Mouse (Mus musculus): ENCODE results near the gene Pola2. TPM values are rescaled to one million over a fixed set of nuclear protein-coding genes. Genes with fewer than 3 reads are reported as not detected.

Gene Pola2
- polyA plus RNA-seq, 1 experiment from 2014 or later, result 35.5 TPM

DNA sequence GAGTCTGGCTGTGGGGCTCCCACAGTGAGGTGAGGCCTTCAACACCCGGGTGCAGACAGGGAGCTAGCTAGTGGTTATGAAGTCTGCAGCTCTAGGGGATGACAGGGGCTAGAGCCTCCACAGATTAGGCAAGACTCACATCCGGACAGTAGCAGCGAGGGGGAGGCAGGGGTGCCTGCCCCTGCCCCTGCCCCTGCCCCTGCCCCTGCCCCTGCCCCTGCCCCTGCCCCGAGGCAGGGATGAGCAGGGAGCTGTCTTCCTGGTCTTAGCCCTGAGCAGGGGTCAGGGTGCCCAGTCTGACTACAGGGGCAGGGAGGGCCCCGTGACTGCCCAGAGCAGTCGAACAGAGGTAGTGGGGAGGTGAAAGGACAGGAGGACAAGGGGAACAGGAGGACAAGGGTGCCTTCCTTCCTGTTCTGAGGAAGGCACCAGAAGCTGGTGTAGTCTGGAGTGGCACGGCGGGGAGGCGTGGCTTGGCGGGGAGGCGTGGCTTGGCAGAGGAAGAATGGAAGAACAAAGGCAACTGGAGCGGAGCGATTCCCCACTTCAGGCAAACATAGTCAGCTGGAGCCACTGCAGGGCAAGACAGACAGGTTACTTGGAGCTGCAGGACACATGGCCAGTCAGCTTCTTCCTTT, 24.9 kb upstream of the Pola2 start:
- peak; percentile 64 for ATAC-seq (replicated peaks)
- Histone ChIP-seq H3K4me1 (peaks cover 9% of the 10 kb centered on the region), H3K36me3 (no peaks in the 10 kb centered on the region), H3K4me3 (peak overlapping the region; percentile 17), H3K4me2 (replicated peaks) (peak overlapping the region; percentile 35), H3K27ac (replicated peaks) (peak overlapping the region; percentile 59; the same call in 1 of the 2 replicates), H3K9me3 (no peaks in the 10 kb centered on the region), H3K27me3 (no peaks in the 10 kb centered on the region), H3K9ac (replicated peaks) (peak overlapping the region; percentile 37; the same call in 1 of the 2 replicates)
- 9% methylated on average over 12 of the region's 13 CpGs for WGBS

DNA sequence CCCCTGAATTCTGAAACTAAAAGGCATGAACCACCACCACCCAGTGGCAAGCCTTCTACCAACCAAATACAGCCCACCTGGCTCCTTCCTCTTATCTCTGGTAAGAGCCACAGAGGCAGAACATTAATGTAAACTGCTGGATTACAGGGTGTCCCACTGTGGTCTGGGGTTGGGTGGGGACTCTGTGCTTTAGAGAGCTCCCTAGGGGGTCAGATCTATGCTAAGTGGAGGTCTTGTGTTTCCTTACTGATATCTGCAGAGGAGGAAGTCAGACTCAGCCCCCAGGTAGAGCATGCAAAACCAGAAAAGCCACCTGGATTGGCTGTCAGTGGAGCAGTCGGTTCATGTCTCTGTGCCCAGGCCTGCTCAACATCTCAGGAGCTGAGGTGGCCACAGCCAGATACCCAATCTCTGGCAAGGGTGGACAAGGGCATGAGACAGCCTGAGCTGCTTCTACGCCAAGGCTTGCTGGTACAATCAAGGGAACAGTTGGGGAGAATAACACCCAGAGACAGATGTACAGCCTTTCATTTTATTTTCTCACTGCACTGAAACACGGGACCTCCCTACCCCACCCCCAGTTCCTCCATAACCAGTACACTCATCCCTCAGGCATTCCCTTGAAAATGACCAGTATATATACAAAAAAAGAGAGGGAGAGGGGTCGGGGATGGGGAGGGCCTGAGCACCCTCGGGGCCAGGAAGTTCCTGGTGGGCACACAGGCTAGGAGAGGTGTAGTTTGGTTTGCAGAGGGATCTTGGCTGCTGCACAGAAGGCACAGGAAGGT, 24.2 kb upstream of the Pola2 start:
- Histone ChIP-seq H3K4me2 (replicated peaks) (no peak overlapping the region), H3K27ac (replicated peaks) (no peak overlapping the region), H3K9ac (replicated peaks) (no peak overlapping the region), H3K36me3 (no peaks in the 10 kb centered on the region), H3K27me3 (no peaks in the 10 kb centered on the region), H3K4me3 (no peak overlapping the region), H3K4me1 (peaks cover 9% of the 10 kb centered on the region), H3K9me3 (no peaks in the 10 kb centered on the region)
- WGBS, result 78% methylated on average over 5 of the region's 5 CpGs
- no peak for ATAC-seq (replicated peaks)

DNA sequence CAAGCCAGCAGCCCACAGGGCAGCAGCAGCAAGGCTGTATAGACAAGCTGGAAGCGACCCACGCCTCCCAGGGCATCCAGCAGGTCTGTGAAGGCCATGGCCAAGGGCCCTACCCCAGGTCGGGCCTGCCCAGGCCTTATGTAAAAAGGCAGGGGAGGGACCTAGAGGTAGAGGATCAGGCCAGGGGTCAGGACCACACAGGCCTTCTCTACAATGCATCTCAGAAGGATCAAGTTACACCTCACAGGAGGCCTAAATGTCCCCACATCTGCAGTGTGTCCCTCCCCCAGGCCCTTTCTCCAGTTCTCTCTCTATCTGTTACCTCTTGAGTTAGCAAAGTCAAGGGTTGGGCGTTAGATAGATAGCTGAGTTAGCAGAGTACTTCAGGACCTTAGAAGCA, 22.0 kb upstream of the Pola2 start, which contains the start of gene Slc22a20:
Gene Slc22a20, minus strand, starts transcription at position 101 of the 400 bp plus-strand sequence.
- 44% methylated on average over 4 of the region's 4 CpGs for WGBS
- no peak for ATAC-seq (replicated peaks)
- peaks cover 9% of the 10 kb centered on the region for H3K4me1 ChIP-seq

DNA sequence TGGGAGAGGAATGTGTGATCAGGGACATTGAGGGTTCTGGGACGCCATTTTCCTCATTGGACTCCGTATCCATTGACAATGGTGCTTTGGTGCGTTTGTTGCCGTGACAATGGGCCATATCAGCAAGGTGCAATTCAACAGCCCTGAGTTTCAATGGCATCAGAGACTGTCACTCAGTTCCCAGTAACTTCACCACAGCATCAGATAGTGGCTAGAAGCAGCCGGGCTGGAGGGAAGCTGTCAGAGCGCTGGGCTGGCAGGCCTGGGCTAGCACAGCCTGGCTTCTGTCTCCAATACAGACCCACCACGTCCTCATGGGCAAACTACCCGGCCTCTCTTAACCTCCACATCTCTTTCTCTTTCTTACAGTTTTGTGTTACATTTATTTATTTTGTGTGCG, 16.5 kb upstream of the Pola2 start:
- 85% methylated on average over 9 of the region's 9 CpGs for WGBS
- no peak for ATAC-seq (replicated peaks)

More for the DNA sequence above, 22.0 kb upstream of the Pola2 start, which contains the start of gene Slc22a20:
- Histone ChIP-seq H3K9ac (replicated peaks) (no peak within 1 kb of the TSS), H3K4me3 (no peak within 1 kb of the TSS), H3K9me3 (no peaks in the 10 kb centered on the region), H3K36me3 (no peaks in the 10 kb centered on the region), H3K4me2 (replicated peaks) (no peak within 1 kb of the TSS), H3K27me3 (no peaks in the 10 kb centered on the region), H3K27ac (replicated peaks) (no peak within 1 kb of the TSS)

DNA sequence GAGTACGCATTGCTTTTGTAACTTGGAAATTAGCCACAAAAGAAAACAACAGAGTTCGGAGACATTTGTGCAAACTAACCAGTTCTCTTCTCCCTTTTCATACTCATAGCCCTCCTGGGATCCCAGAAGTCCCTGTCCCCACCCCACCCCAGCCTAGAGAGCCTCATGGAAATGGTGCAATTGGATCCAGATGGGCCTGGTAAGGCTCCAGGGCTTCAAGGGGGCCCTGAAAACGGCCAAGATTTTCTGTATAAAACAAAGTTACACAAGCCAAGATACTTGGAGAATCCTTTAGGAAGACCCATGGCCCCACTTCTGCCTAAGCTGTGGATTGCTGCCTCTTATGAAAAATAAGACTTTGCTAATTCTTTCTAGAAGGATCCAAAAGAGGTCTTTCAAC, 13.7 kb upstream of the Pola2 start:
- H3K36me3 ChIP-seq, result no peaks in the 10 kb centered on the region

More for the DNA sequence above, 16.5 kb upstream of the Pola2 start:
- no peaks in the 10 kb centered on the region for H3K9me3 ChIP-seq
- no peaks in the 10 kb centered on the region for H3K27me3 ChIP-seq
- no peak overlapping the region for H3K9ac ChIP-seq (replicated peaks)
- H3K4me1 ChIP-seq, result peaks cover 4% of the 10 kb centered on the region; the same call in 1 of the 2 replicates
- no peak overlapping the region for H3K27ac ChIP-seq (replicated peaks)
- H3K4me3 ChIP-seq, result no peak overlapping the region
- H3K4me2 ChIP-seq (replicated peaks), result no peak overlapping the region
- H3K36me3 ChIP-seq, result no peaks in the 10 kb centered on the region

DNA sequence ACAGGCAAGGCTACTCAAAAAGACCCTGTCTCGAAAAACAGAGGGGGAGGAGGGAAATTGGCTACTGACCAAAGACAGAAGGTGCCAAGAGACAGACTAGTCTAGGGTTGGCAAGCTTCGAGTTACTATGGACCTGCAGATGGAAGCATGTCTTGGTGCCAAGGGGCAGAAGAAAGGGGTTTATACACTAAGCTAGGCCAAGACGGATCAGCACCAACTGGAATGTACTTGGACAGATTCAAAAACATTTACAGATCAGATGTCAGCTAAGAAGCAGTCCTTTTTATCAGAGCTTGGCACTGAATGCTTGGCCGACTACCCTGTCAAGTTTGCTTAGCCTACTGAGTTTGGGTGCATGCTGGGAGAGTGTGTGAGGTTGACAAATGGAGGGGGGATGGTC, 11.7 kb upstream of the Pola2 start:
- Histone ChIP-seq H3K27ac (replicated peaks) (peak overlapping the region; percentile 77), H3K9ac (replicated peaks) (no peak overlapping the region), H3K36me3 (no peaks in the 10 kb centered on the region), H3K27me3 (no peaks in the 10 kb centered on the region), H3K4me2 (replicated peaks) (no peak overlapping the region), H3K4me3 (no peak overlapping the region), H3K9me3 (no peaks in the 10 kb centered on the region), H3K4me1 (peaks cover 8% of the 10 kb centered on the region; the same call in 1 of the 2 replicates)
- WGBS, result 53% methylated on average over 4 of the region's 4 CpGs
- peak; percentile 96 for ATAC-seq (replicated peaks)

More for the DNA sequence above, 13.7 kb upstream of the Pola2 start:
- no peak overlapping the region for H3K27ac ChIP-seq (replicated peaks)
- no peak overlapping the region for H3K4me3 ChIP-seq
- H3K4me2 ChIP-seq (replicated peaks), result no peak overlapping the region
- H3K4me1 ChIP-seq, result peaks cover 8% of the 10 kb centered on the region; the same call in 1 of the 2 replicates
- 70% methylated on average over 3 of the region's 3 CpGs for WGBS
- no peak for ATAC-seq (replicated peaks)
- H3K27me3 ChIP-seq, result no peaks in the 10 kb centered on the region
- H3K9me3 ChIP-seq, result no peaks in the 10 kb centered on the region
- H3K9ac ChIP-seq (replicated peaks), result no peak overlapping the region

DNA sequence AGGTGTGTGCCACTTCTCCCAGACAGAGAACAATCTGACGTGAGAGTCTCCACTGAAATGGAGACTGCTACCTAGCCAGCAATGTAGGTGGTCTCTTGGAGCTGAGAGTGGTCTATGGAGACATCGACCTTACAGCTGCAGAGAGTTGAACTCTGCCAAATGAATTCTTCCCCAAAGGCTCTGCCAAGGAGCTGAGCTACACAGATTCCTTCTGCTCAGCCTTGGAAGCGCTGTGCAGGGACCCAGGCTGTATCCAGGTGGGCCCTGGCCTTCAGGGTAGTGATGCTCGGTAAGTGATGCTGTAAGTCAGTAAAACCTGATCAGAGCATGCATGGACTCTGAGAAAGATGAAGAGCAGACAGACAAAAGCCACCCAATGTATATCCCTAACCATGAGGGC, 11.1 kb upstream of the Pola2 start:
- WGBS, result 56% methylated on average over 4 of the region's 4 CpGs
- peak; percentile 71 for ATAC-seq (replicated peaks)

DNA sequence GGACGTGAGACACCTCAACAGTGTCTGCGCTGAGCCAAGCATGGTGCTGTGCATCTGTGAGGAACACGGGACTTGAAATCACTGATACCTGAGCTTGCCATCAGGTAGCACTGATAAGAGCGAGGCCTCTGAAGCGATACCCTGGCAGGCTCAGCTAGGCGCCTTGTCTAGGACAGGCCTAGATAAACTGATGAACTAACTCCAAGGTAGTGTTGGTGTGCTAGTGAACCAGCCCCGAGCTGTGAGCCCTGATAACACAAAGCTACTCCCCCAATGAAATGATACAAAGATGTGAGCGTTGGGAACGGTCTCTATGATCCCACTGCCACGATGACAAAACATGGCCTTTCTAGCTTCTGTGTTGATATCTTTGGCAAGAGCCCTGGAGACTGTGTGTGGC, 3.7 kb upstream of the Pola2 start:
- Histone ChIP-seq H3K9ac (replicated peaks) (no peak overlapping the region), H3K36me3 (no peaks in the 10 kb centered on the region), H3K4me2 (replicated peaks) (no peak overlapping the region), H3K9me3 (no peaks in the 10 kb centered on the region), H3K4me1 (peaks cover 20% of the 10 kb centered on the region), H3K4me3 (no peak overlapping the region), H3K27ac (replicated peaks) (no peak overlapping the region), H3K27me3 (no peaks in the 10 kb centered on the region)
- no peak for ATAC-seq (replicated peaks)
- WGBS, result 87% methylated on average over 10 of the region's 10 CpGs

More for the DNA sequence above, 11.1 kb upstream of the Pola2 start:
- H3K4me1 ChIP-seq, result peaks cover 8% of the 10 kb centered on the region; the same call in 1 of the 2 replicates
- no peaks in the 10 kb centered on the region for H3K9me3 ChIP-seq
- H3K9ac ChIP-seq (replicated peaks), result no peak overlapping the region
- H3K4me3 ChIP-seq, result no peak overlapping the region
- H3K27ac ChIP-seq (replicated peaks), result peak overlapping the region; percentile 77
- no peak overlapping the region for H3K4me2 ChIP-seq (replicated peaks)
- no peaks in the 10 kb centered on the region for H3K27me3 ChIP-seq
- H3K36me3 ChIP-seq, result no peaks in the 10 kb centered on the region

DNA sequence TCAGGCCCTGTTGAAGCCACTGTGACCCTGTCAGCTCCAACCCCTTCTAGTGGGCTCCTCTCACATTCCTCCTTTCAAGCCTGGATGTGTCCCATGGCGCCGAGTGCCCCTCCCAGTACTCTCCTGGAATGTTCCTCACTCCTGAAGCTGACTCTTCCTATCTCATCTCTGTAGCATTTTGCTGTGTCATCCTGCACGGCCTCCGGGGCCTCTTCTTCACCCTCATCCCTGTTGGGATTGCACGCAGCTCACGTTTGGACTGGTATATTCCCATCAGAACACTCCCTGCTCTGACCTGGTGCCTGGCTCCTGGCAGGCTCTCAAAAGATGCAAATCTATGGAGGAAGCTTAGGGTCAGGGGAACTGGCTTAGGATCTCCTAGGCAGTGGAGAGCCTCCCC, 2.8 kb upstream of the Pola2 start:
- ATAC-seq (replicated peaks), result no peak
- Histone ChIP-seq H3K27ac (replicated peaks) (no peak overlapping the region), H3K9ac (replicated peaks) (no peak overlapping the region), H3K4me3 (no peak overlapping the region), H3K9me3 (no peaks in the 10 kb centered on the region), H3K4me1 (peaks cover 25% of the 10 kb centered on the region), H3K36me3 (no peaks in the 10 kb centered on the region), H3K4me2 (replicated peaks) (no peak overlapping the region), H3K27me3 (no peaks in the 10 kb centered on the region)
- 78% methylated on average over 6 of the region's 6 CpGs for WGBS

DNA sequence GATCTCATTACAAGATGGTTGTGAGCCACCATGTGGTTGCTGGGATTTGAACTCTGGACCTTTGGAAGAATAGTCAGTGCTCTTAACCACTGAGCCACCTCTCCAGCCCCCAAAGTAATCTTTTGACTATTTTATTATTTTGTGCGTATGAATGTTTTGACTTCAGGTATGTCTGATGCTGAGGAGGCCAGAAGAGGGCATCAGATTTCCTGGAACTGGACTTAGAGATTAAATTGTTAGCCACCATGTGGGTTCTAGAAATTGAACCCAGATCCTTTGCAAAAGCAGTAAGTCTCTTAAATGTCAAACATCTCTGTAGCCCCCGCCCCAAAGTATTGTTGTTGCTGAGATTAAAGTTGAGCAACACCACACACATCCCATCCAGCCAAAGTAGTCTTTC, 1.9 kb upstream of the Pola2 start:
- Histone ChIP-seq H3K4me1 (peaks cover 25% of the 10 kb centered on the region), H3K4me2 (replicated peaks) (no peak overlapping the region), H3K4me3 (no peak overlapping the region), H3K9ac (replicated peaks) (no peak overlapping the region), H3K36me3 (no peaks in the 10 kb centered on the region), H3K9me3 (no peaks in the 10 kb centered on the region), H3K27me3 (no peaks in the 10 kb centered on the region), H3K27ac (replicated peaks) (no peak overlapping the region)
- ATAC-seq (replicated peaks), result no peak
- 94% methylated on average over 2 of the region's 2 CpGs for WGBS

DNA sequence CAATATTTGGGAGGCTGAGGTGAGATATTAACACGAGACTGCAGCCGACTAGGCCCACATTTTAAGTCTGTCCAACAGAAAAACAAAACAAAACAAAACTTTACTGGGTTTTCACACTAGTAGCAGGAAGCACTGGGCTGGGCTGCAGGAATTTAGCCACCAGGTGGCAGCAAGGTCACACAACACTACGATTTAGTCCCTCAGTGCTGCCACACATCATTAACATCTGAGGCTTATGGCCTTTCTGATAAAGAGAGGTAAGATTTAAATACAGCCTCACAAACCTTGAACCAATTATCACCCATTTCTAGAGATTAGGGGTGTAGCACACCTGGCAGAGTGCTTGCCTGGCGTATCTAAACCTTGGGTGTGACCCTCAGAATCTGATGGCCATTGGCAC, 1.3 kb upstream of the Pola2 start:
- Histone ChIP-seq H3K9me3 (no peaks in the 10 kb centered on the region), H3K4me2 (replicated peaks) (no peak overlapping the region), H3K27me3 (no peaks in the 10 kb centered on the region), H3K4me1 (peaks cover 25% of the 10 kb centered on the region), H3K27ac (replicated peaks) (no peak overlapping the region), H3K4me3 (no peak overlapping the region), H3K36me3 (no peaks in the 10 kb centered on the region), H3K9ac (replicated peaks) (no peak overlapping the region)
- WGBS, result 4% methylated on average over 4 of the region's 4 CpGs
- no peak; the same call in 1 of the 2 replicates for ATAC-seq (replicated peaks)

DNA sequence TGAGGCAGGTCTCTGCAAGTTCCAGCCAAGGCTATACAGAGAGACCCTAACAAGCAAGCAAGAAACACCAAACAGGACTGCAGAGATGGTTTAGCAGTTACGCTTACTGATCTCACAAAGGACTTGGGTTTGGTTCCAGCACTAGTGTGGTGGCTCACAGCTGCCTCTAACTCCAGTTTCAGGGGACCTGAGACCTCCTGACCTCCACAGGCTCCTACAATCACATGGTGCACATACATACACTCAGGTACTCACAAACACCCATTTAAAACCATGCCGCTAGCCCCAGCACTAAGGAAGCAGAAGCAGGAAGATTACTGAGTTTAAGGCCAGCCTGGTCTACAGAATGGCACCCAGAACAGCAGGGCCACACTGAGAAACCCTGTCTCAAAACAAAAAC, 802 bp upstream of the Pola2 start:
- Histone ChIP-seq H3K4me1 (peaks cover 25% of the 10 kb centered on the region), H3K9me3 (no peaks in the 10 kb centered on the region), H3K36me3 (no peaks in the 10 kb centered on the region), H3K4me2 (replicated peaks) (peak overlapping the region; percentile 92), H3K9ac (replicated peaks) (peak overlapping the region; percentile 69; the same call in 1 of the 2 replicates), H3K27ac (replicated peaks) (no peak overlapping the region), H3K27me3 (no peaks in the 10 kb centered on the region), H3K4me3 (peak overlapping the region; percentile 60)
- no peak for ATAC-seq (replicated peaks)
- WGBS, result 90% methylated on average over 2 of the region's 2 CpGs

All from forebrain, embryonic 15.5 days (tissue).